Mouse (Mus musculus) spleen, adult 2 months (tissue): Measurements from ENCODE around the gene Kalrn.

ENCODE experiments used
- CTCF ChIP-seq: fragments of 200-500 bp; IDR thresholded peaks from 2 replicates; pipeline ENCODE4 v1.5.1; 2011; ENCODE audit warnings: mild to moderate bottlenecking, inconsistent platforms; ENCODE audit not compliant: insufficient read depth, insufficient read length, insufficient replicate concordance; ENCODE audit errors: extremely low read depth
- POLR2A ChIP-seq: fragments of 200-500 bp; IDR thresholded peaks from 2 replicates; pipeline ENCODE4 v1.6.1; 2011; ENCODE audit warnings: low read depth, low read length, inconsistent platforms

- TF ChIP-seq CTCF (no peak), POLR2A (no peak)
Measured at GRCm38 (mm10) chr16:34163086-34163485, 410.2 kb downstream of the Kalrn start.
